8 mouse cellular contexts compared by ENCODE assay signal in genomic region chr11:82746138-82746537, GRCm38 (mm10). TPM values are rescaled to one million over a fixed set of nuclear protein-coding genes. Genes with fewer than 3 reads are reported as not detected.
A peak's percentile ranks its signal among the peaks of the same experiment; 100 is the strongest.
DNase-seq lines count a peak whose midpoint lies in the region; ATAC-seq and TF ChIP-seq lines count a peak whose summit lies in the region.

No protein-coding gene starts in this region.

- peak; percentile 36; the same call in 1 of the 2 replicates for TF ChIP-seq CTCF in cortical plate, adult 2 months (IDR thresholded peaks at IDR 0.05; ENCODE audit: extremely low read depth, insufficient read depth, low read length)

- peak; percentile 54 for DNase-seq in gastrocnemius, adult 18-20 months (ENCODE audit: low spot score)
- no peak for DNase-seq in gastrocnemius, postnatal 25 days
- peak; percentile 11 for DNase-seq in right cerebral cortex, postnatal 14 days
- DNase-seq in right cerebral cortex, postnatal 25 days: no peak
- peak; percentile 44 to 68 for DNase-seq in kidney, postnatal 25 days
- no peak for DNase-seq in ovary, adult 18-20 months (ENCODE audit: low spot score)

- H3K4me3 ChIP-seq in cortical plate, adult 2 months (ENCODE audit: insufficient read depth, low read length): no peak overlapping the region

- H3K27ac ChIP-seq in cortical plate, adult 2 months (ENCODE audit: insufficient read depth, low read length): no peak overlapping the region

- no peak for TF ChIP-seq POLR2A in cortical plate, adult 2 months (IDR thresholded peaks at IDR 0.05; ENCODE audit: extremely low read depth, insufficient read depth, low read length)

- peak; percentile 69; the same call in 1 of the 2 replicates for ATAC-seq in neutrophil, adult 5-6 weeks (ENCODE audit: extremely low read depth, insufficient number of reproducible peaks, low FRiP score, poor library complexity, severe bottlenecking)

- no peaks in the 10 kb centered on the region for H3K4me1 ChIP-seq in cortical plate, adult 2 months (ENCODE audit: control insufficient read depth, insufficient read depth, low read length)

RNA-seq across cellular contexts. Expression of gene Cct6b, which starts 18.0 kb away (rescaled TPM):
- total RNA-seq in gastrocnemius, adult 18-20 months (2021): under 1 TPM in 1 of 2 experiments, not detected in 1; 0.36 TPM
- total RNA-seq in gastrocnemius, postnatal 25 days (2021): under 1 TPM in 1 of 2 experiments, not detected in 1; 0.15 TPM
- 0.19 and 0.21 TPM in 2 replicates for polyA plus RNA-seq in cortical plate, adult 2 months (2012; rRNA removed)
- total RNA-seq in neutrophil, adult 5-6 weeks (2017): 0.86 TPM in 1 of 2 replicates, not detected in the other

RNA-seq across cellular contexts. Expression of gene Zfp830, which starts 18.0 kb away (rescaled TPM):
- total RNA-seq in gastrocnemius, adult 18-20 months (2021): 10 to 100 TPM; 15.2 to 16.3 TPM
- total RNA-seq in gastrocnemius, postnatal 25 days (2021): 10 to 100 TPM; 12.6 to 14.5 TPM
- 11.1 and 11.3 TPM in 2 replicates for polyA plus RNA-seq in cortical plate, adult 2 months (2012; rRNA removed)
- total RNA-seq in neutrophil, adult 5-6 weeks (2017): 44.8 and 51.3 TPM in 2 replicates

RNA-seq across cellular contexts. Expression of gene Lig3, which starts 34.8 kb away (rescaled TPM):
- total RNA-seq in gastrocnemius, adult 18-20 months (2021): 10 to 100 TPM; 17.0 to 17.1 TPM
- total RNA-seq in gastrocnemius, postnatal 25 days (2021): 10 to 100 TPM; 15.0 to 17.4 TPM
- 24.9 and 25.2 TPM in 2 replicates for polyA plus RNA-seq in cortical plate, adult 2 months (2012; rRNA removed)
- total RNA-seq in neutrophil, adult 5-6 weeks (2017): 21.4 and 34.8 TPM in 2 replicates

Comparison
In these comparisons a context has a peak if more than half of its experiments do, and no peak if none do; other contexts are left out.
1. DNase-seq: peak in gastrocnemius, adult 18-20 months (single experiment), right cerebral cortex, postnatal 14 days (single experiment) and kidney, postnatal 25 days (2 of 2); none in gastrocnemius, postnatal 25 days (single experiment), right cerebral cortex, postnatal 25 days (single experiment) and ovary, adult 18-20 months (single experiment).